Mouse (Mus musculus) lung, postnatal 0 days (tissue): ENCODE data around the gene Zfp180. TPM values are rescaled to one million over a fixed set of nuclear protein-coding genes. Genes with fewer than 3 reads are reported as not detected.
"Not testable (repeated sequence)": the region's sequence is repeated elsewhere in the genome, so short reads cannot be mapped to it uniquely, and the experiment has no call there.

Experiments used
- ATAC-seq: fragments of 200-750 bp; cut with Nextera tagmentation; 2 replicates; pipeline ENCODE4 v1.8.0; 2017; ENCODE audit warnings: moderate library complexity
- DNase-seq: peaks from one replicate; pipeline ENCODE4 v3.0.0-alpha.2; 2016; ENCODE audit warnings: low spot score
- H3K27ac ChIP-seq: fragments of 300-500 bp; sonication (generic); 2 replicates; pipeline ENCODE4 v1.5.1; 2014; ENCODE audit warnings: antibody characterized with exemption, mild to moderate bottlenecking, low read length, mixed read lengths
- H3K27me3 ChIP-seq: fragments of 300-500 bp; sonication (generic); replicated peaks from 2 replicates; pipeline ENCODE4 v1.6.1; 2014; ENCODE audit warnings: low read length, mixed read lengths; ENCODE audit not compliant: insufficient read depth
- H3K36me3 ChIP-seq: fragments of 300-500 bp; sonication (generic); 2 replicates; pipeline ENCODE4 v1.6.1; 2014; ENCODE audit warnings: low read length, mixed read lengths; ENCODE audit not compliant: insufficient read depth
- H3K4me1 ChIP-seq: fragments of 300-500 bp; sonication (generic); 2 replicates; pipeline ENCODE4 v1.6.1; 2014; ENCODE audit warnings: antibody characterized with exemption, low read depth, low read length, mixed read lengths; ENCODE audit not compliant: insufficient read depth
- H3K4me2 ChIP-seq: fragments of 300-500 bp; sonication (generic); replicated peaks from 2 replicates; pipeline ENCODE4 v1.6.1; 2014; ENCODE audit warnings: low read depth, mild to moderate bottlenecking, low read length, moderate library complexity, mixed read lengths
- H3K4me3 ChIP-seq: fragments of 300-500 bp; sonication (generic); 2 replicates; pipeline ENCODE4 v1.5.1; 2014; ENCODE audit warnings: low read depth, low read length
- H3K9ac ChIP-seq: fragments of 300-500 bp; sonication (generic); replicated peaks from 2 replicates; pipeline ENCODE4 v1.6.1; 2014; ENCODE audit warnings: low read depth, mild to moderate bottlenecking
- H3K9me3 ChIP-seq: fragments of 300-500 bp; sonication (generic); 2 replicates; pipeline ENCODE4 v1.6.1; 2016; ENCODE audit warnings: low read length, mixed read lengths
- CTCF ChIP-seq: IDR thresholded peaks from 2 replicates; pipeline ENCODE4 v1.5.1; 2016; ENCODE audit warnings: antibody characterized with exemption, mild to moderate bottlenecking
- EP300 ChIP-seq: IDR thresholded peaks from 2 replicates; pipeline ENCODE4 v1.6.1; 2016; ENCODE audit warnings: antibody characterized with exemption, mild to moderate bottlenecking, control low read depth
- WGBS: fragments of 180-500 bp; shearing (Covaris S2); extraction: QIAGEN DNeasy Blood & Tissue Kit; methylation state at CpG from one replicate; pipeline ENCODE4 v1.1.7; 2014; 5-methylcytosine and 5-hydroxymethylcytosine counted together
- polyA plus RNA-seq: library from polyadenylated mRNA; unstranded; fragments of >200 nt; fragmentation: Nextera tagmentation; extraction: Ambion mirVana; gene quantifications from 2 replicates; pipeline ENCODE4 v1.2.1, GENCODE M21; 2015

The Zfp180 gene
- 10.4 and 10.5 TPM in 2 replicates for polyA plus RNA-seq

DNA sequence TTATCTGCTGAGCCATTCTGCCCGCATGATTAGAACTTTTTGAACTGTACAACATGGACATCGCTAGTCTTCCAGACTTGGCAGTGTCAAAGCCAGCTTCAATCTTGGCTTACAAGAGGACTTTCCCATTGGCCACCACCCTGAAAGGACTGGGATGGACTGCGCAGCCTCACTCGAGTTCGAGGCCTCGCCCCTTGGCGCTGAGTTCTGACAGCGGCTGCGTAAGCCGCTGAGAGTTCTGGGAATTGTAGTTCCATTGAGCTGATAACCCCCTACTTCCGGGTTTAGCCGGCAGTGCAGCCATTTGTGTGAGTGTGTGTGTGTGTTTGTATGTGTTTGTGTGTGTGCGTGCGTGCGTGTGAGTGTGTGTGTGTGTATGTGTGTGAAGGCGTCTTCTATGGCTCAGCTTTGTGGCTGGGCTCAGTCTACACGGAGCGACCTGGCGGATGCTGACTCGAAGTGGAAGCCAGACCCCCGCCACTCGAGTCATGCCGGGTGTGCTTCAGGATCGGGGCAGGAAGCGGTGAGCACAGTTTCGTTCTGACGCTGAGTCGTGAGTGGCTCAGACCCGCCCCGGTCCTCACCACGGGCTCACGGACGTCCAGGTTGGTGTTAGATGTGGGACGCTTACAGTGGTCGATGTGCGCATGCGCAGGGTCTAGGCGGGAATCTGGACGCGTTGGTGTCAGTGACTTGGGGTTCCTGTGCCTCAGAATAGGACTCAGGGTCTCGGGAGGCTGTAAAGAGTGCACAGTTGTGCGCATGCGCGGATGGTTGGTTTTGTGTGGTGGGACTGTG, at the start of gene Zfp180:
Gene Zfp180, plus strand, starts transcription at position 291 of the 798 bp plus-strand sequence.
- ATAC-seq, result peak; percentile 100
- H3K27ac ChIP-seq, result peak within 1 kb of the TSS; percentile 43
- no peaks in the 10 kb centered on the region for H3K36me3 ChIP-seq
- WGBS, result 18% methylated on average over 44 of the region's 44 CpGs
- H3K27me3 ChIP-seq, result no peaks in the 10 kb centered on the region
- TF ChIP-seq CTCF, result no peak
- no peak for TF ChIP-seq EP300
- peak; percentile 99 for DNase-seq
- peaks cover 3% of the 10 kb centered on the region; the same call in 1 of the 2 replicates for H3K4me1 ChIP-seq
- peak within 1 kb of the TSS; percentile 62 for H3K4me3 ChIP-seq
- peak within 1 kb of the TSS; percentile 56 for H3K9ac ChIP-seq
- H3K4me2 ChIP-seq, result peak within 1 kb of the TSS; percentile 69
- H3K9me3 ChIP-seq, result no peaks in the 10 kb centered on the region

DNA sequence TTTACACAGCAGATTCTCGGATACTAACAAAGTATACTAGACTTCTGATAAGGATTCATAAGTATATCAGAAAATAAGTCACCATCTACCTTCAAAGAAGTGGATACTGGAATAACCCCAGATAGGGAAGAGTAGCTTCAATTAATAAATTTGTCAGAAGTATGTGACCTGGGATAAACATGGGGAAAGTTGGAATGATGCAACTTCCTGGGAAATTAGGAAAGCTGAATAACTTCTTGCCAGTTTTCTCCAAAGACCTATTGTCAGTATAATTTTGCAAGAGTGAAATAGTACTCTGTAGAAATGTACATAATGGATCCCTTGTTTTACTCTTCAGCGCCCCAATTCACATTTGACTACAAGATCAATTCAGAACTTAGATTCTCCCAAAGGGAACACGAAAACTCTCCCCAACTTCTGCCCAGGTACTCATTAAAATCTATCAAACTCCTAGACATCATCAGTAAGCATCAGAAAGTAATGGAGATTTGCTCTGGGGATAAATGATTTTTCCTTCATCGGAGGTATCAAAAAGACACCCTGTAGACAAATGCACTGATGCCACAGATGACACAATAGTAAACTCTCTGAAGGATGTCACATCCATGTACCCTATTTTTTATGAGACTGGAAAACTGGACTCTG, 28.9 kb upstream of the Zfp180 start, which contains the start of gene Vmn1r183:
Gene Vmn1r183, plus strand, starts transcription at position 595 of the 645 bp plus-strand sequence.
- no peak for ATAC-seq
- WGBS, result 72% methylated on average over 4 of the region's 4 CpGs
- no peak for TF ChIP-seq CTCF
- TF ChIP-seq EP300, result no peak

GRCm38 (mm10) chr7:24074424-24074823, 7.3 kb upstream of the Zfp180 start:
- 36% methylated on average over 1 of the region's 1 CpGs for WGBS
- H3K4me1 ChIP-seq, result not testable (repeated sequence)

More for the DNA sequence above, 28.9 kb upstream of the Zfp180 start, which contains the start of gene Vmn1r183:
- no peaks in the 10 kb centered on the region for H3K27me3 ChIP-seq
- H3K4me1 ChIP-seq, result no peaks in the 10 kb centered on the region
- no peak within 1 kb of the TSS for H3K27ac ChIP-seq
- H3K4me3 ChIP-seq, result no peak within 1 kb of the TSS
- no peak for DNase-seq
- no peaks in the 10 kb centered on the region for H3K9me3 ChIP-seq
- H3K9ac ChIP-seq, result no peak within 1 kb of the TSS
- no peak within 1 kb of the TSS for H3K4me2 ChIP-seq
- H3K36me3 ChIP-seq, result no peaks in the 10 kb centered on the region

DNA sequence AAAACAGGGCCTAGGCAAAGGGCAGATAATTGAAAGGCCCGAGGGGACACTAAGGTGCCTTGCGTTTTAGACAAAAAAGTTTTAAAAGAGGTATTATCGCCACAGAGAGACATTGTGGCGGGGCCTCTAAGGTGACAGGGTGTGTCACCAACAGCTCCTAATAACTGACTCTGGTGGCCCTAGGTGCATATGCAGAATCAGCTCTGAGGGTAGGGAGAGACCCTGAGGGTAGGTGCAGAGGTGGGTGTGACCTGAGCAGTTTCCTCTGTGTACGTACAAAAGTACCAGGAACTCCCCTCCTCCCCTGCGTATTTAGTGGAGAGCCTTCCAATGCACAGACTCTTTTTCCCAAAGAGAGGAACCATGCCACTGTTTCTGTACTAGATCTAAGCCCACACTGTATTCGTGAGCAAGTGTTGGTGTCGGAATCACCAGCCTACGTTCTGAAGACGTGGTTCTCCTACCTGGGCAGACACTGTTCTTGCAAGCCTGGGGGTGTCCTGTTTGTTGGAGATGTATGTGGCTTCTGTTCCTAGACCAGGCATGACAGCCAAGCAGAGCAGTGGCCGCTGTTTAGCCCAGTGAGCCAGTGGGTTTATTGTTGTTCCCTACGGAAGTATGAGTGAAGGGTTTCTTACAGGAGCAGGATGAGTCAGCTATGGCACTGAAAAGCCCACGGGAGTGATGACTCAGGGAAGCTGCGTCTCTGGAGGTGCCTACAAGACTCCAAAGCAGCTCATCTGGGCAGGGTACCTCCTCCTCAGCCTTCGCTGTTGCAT, 922 bp downstream of the Zfp180 start:
- 35% methylated on average over 15 of the region's 15 CpGs for whole genome bisulfite sequencing
- peak; percentile 14 for DNase-seq
- peak overlapping the region; percentile 43; the same call in 1 of the 2 replicates for H3K27ac ChIP-seq

More at GRCm38 (mm10) chr7:24074424-24074823, 7.3 kb upstream of the Zfp180 start:
- H3K27ac ChIP-seq, H3K9me3 ChIP-seq, H3K4me3 ChIP-seq, H3K4me2 ChIP-seq, H3K9ac ChIP-seq, H3K36me3 ChIP-seq, ATAC-seq, DNase-seq, H3K27me3 ChIP-seq: not testable (repeated sequence)

DNA sequence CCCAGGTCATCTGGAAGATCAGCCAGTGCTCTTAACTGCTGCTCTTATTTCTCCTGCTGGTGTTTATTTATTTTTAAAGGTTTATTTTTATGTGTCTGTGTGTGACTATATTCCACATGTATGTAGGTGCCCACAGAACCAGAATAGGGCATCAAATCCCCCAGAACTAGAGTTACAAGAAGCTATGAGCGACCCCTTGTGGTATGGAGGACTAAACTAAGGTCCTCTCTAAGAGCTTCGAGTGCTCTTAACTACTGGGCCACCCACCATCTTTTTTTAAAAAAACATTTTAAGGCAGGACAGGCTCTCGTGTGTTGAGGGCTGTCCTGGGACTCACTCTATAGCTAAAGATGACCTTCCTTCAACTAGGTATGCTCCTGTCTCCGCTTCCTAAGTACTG, 5.1 kb downstream of the Zfp180 start:
- ATAC-seq, result no peak
- Histone ChIP-seq H3K4me2 (no peak overlapping the region), H3K9me3 (no peaks in the 10 kb centered on the region), H3K36me3 (no peaks in the 10 kb centered on the region), H3K4me1 (peaks cover 3% of the 10 kb centered on the region; the same call in 1 of the 2 replicates), H3K4me3 (no peak overlapping the region), H3K27me3 (no peaks in the 10 kb centered on the region), H3K9ac (no peak overlapping the region), H3K27ac (no peak overlapping the region)
- TF ChIP-seq EP300 (no peak), CTCF (no peak)
- WGBS, result 93% methylated on average over 4 of the region's 4 CpGs
- no peak for DNase-seq

More for the DNA sequence above, 922 bp downstream of the Zfp180 start:
- Histone ChIP-seq H3K9me3 (no peaks in the 10 kb centered on the region), H3K36me3 (no peaks in the 10 kb centered on the region), H3K9ac (peak overlapping the region; percentile 56; the same call in 1 of the 2 replicates), H3K4me3 (peak overlapping the region; percentile 62), H3K4me1 (peaks cover 3% of the 10 kb centered on the region; the same call in 1 of the 2 replicates), H3K4me2 (peak overlapping the region; percentile 69), H3K27me3 (no peaks in the 10 kb centered on the region)
- no peak for ATAC-seq
- no peak for TF ChIP-seq CTCF
- TF ChIP-seq EP300, result no peak
